Comparison of ENCODE assay signal across 14 mouse cellular contexts in genomic region chr15:12652336-12653031, GRCm38 (mm10).
DNase-seq lines count a peak whose midpoint lies in the region; ATAC-seq and TF ChIP-seq lines count a peak whose summit lies in the region.
"Had no signal": no experiment of that assay in that cellular context is flagged by ENCODE, and none has a peak within 500 bp of the region (broad histone marks: within the 10 kb centered on the region; RNA-seq: fewer than 3 reads in every experiment).

No protein-coding gene starts in this region.

- peaks cover 6% of the 10 kb centered on the region for H3K4me1 ChIP-seq in heart, adult 2 months (ENCODE audit: control insufficient read depth, insufficient read depth, low read length)
- peaks cover 13% of the 10 kb centered on the region for H3K4me1 ChIP-seq in limb, embryonic 11.5 days (ENCODE audit: control insufficient read depth, insufficient read depth, low read length)
- peaks cover 33% of the 10 kb centered on the region for H3K4me1 ChIP-seq in limb, embryonic 10.5 days

- TF ChIP-seq POLR2A in heart, adult 2 months (IDR thresholded peaks at IDR 0.05; ENCODE audit: insufficient read depth, low read depth, low read length), result 0 out of 2 replicates have a peak, but pooled peaks have one; percentile 14

- H3K27ac ChIP-seq in heart, adult 2 months, result peak overlapping the region; percentile 75
- no peak overlapping the region for H3K27ac ChIP-seq in limb, embryonic 11.5 days (replicated peaks; ENCODE audit: low read depth, low read length)
- no peak overlapping the region; the same call in 1 of the 2 replicates for H3K27ac ChIP-seq in limb, embryonic 10.5 days
- H3K27ac ChIP-seq: embryonic facial prominence, embryonic 12.5 days; midbrain, embryonic 10.5 days had no signal

- peaks cover 2% of the 10 kb centered on the region; the same call in 1 of the 2 replicates for H3K36me3 ChIP-seq in heart, adult 2 months (ENCODE audit: control insufficient read depth, insufficient read depth, low read length)
- no peaks in the 10 kb centered on the region for H3K36me3 ChIP-seq in limb, embryonic 11.5 days (ENCODE audit: control insufficient read depth, insufficient read depth, low read length)
- H3K36me3 ChIP-seq in limb, embryonic 10.5 days, result no peaks in the 10 kb centered on the region
- H3K36me3 ChIP-seq: embryonic facial prominence, embryonic 12.5 days; G1E; midbrain, embryonic 10.5 days had no signal

- WGBS in heart, adult 2 months, result 62% methylated on average over 15 of the region's 15 CpGs
- 69% methylated on average over 15 of the region's 15 CpGs for WGBS in limb, embryonic 11.5 days
- 84% methylated on average over 15 of the region's 15 CpGs for WGBS in limb, embryonic 10.5 days

- TF ChIP-seq EP300 in heart, adult 2 months (IDR thresholded peaks at IDR 0.05; ENCODE audit: insufficient read depth, low read depth, low read length), result no peak

- H3K9ac ChIP-seq in heart, adult 2 months (ENCODE audit: low read depth, low read length), result peak overlapping the region; percentile 45
- H3K9ac ChIP-seq in limb, embryonic 11.5 days (ENCODE audit: low read length), result 0 out of 2 replicates have a peak overlapping the region, but pooled peaks have one; percentile 27
- H3K9ac ChIP-seq: embryonic facial prominence, embryonic 12.5 days had no signal

- ATAC-seq in limb, embryonic 11.5 days (ENCODE audit: insufficient number of reproducible peaks, low FRiP score, low TSS enrichment, low read depth), result no peak
- ATAC-seq: inflammation-experienced regulatory T-cells, adult 6 months had no signal

- TF ChIP-seq CTCF in heart, adult 2 months (IDR thresholded peaks at IDR 0.05), result no peak

- no peak overlapping the region for H3K4me2 ChIP-seq in limb, embryonic 11.5 days (ENCODE audit: low read depth, severe bottlenecking)
- H3K4me2 ChIP-seq: embryonic facial prominence, embryonic 12.5 days had no signal

- H3K79me2 ChIP-seq in heart, adult 2 months (replicated peaks; ENCODE audit: control insufficient read depth, insufficient read depth, low read length), result no peaks in the 10 kb centered on the region; the same call in 1 of the 2 replicates

- DNase-seq in heart, adult 2 months, result peak in 1 of 2 experiments; percentile 17
- DNase-seq in heart, adult 8-10 months (ENCODE audit: low spot score), result no peak
- no peak for DNase-seq in limb, embryonic 11.5 days (ENCODE audit: low spot score)
- DNase-seq in limb, embryonic 10.5 days (ENCODE audit: low spot score), result no peak
- peak; percentile 8 to 25 for DNase-seq in kidney, postnatal 36 days
- DNase-seq in spleen, postnatal 4 days (ENCODE audit: low spot score in 2 of 2), result no peak
- DNase-seq in frontal cortex, postnatal 36 days (ENCODE audit: low spot score in 2 of 2), result no peak
- no peak for DNase-seq in left cerebral cortex, postnatal 25 days (ENCODE audit: low spot score in 2 of 2)
- DNase-seq: cerebellum, adult 9-10 months; thymus, adult 18-20 months had no signal

- H3K27me3 ChIP-seq in heart, adult 2 months (ENCODE audit: control insufficient read depth, insufficient read depth, low read length), result no peaks in the 10 kb centered on the region
- no peaks in the 10 kb centered on the region for H3K27me3 ChIP-seq in limb, embryonic 11.5 days (ENCODE audit: control insufficient read depth, insufficient read depth, low read length)
- H3K27me3 ChIP-seq in limb, embryonic 10.5 days (ENCODE audit: low read depth, poor library complexity, severe bottlenecking), result no peaks in the 10 kb centered on the region
- H3K27me3 ChIP-seq: embryonic facial prominence, embryonic 12.5 days had no signal

- H3K4me3 ChIP-seq in heart, adult 2 months, result peak overlapping the region; percentile 22
- H3K4me3 ChIP-seq in limb, embryonic 11.5 days (ENCODE audit: low read depth, low read length), result no peak overlapping the region
- no peak overlapping the region for H3K4me3 ChIP-seq in limb, embryonic 10.5 days
- H3K4me3 ChIP-seq: embryonic facial prominence, embryonic 12.5 days; midbrain, embryonic 10.5 days had no signal

- H3K9me3 ChIP-seq in limb, embryonic 11.5 days (ENCODE audit: control insufficient read depth, low read length), result no peaks in the 10 kb centered on the region
- 0 out of 2 replicates have a peak, but pooled peaks cover 2% of the 10 kb centered on the region for H3K9me3 ChIP-seq in limb, embryonic 10.5 days (replicated peaks)
- H3K9me3 ChIP-seq: G1E; midbrain, embryonic 10.5 days had no signal

- intact Hi-C loops in heart, adult 2 months (cut with DNase I), result no loop called here
- intact Hi-C loops in left cerebral cortex, postnatal 25 days (cut with DNase I), result no loop called here

Comparison
In these comparisons a context has a peak if more than half of its experiments do, and no peak if none do; other contexts are left out.
1. DNase-seq: peak in kidney, postnatal 36 days (2 of 2); none in heart, adult 8-10 months (single experiment), limb, embryonic 11.5 days (single experiment), limb, embryonic 10.5 days (single experiment), spleen, postnatal 4 days (0 of 2), frontal cortex, postnatal 36 days (0 of 2) and left cerebral cortex, postnatal 25 days (0 of 2).